Mouse (Mus musculus): Measurements from ENCODE around the gene Zfp710. TPM values are rescaled to one million over a fixed set of nuclear protein-coding genes. Genes with fewer than 3 reads are reported as not detected.

The Zfp710 gene
- total RNA-seq, 1 experiment = 39.8 TPM

DNA sequence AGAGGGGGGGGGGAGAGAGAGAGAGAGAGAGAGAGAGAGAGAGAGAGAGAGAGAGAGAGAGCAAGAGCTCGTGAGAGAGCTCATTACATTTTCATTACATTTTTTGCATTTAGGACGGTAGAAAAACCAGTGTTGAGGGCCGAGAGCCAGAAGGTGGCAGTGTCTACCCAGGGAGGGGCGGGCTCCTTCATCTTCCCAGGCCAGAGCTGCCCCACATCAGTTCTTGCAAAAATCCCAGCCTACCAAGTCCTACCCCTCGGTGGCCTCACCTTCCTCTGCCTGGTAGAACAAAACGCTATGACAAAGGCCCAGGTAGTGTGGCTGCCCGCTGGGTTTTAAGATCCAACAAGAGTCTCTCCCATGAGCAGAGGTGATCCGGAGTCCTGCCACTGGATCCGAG is 116.2 kb downstream of the Zfp710 start:
- no peak for DNase-seq (ENCODE audit: low read depth, low spot score)
- in situ Hi-C loops (cut with MboI; ENCODE audit: low sequenced_read_pairs in 2 of 2, unreplicated experiment in 2 of 2) = loop anchor here in 1 of 2 experiments (5.0 kb wide), 1 partner anchor 236 kb away; no protein-coding TSS in a partner anchor
- H3K9ac ChIP-seq (ENCODE audit: insufficient read depth, low read depth, low read length, poor library complexity, severe bottlenecking) = peak overlapping the region; percentile 7; the same call in 1 of the 2 replicates
- no peaks in the 10 kb centered on the region for H3K36me3 ChIP-seq (ENCODE audit: control insufficient read depth, insufficient read depth, low read length, poor library complexity, severe bottlenecking)
- H3K4me3 ChIP-seq (ENCODE audit: insufficient read depth in 1 of 2, low read depth in 1 of 2, low read length in 2 of 2, poor library complexity in 1 of 2, severe bottlenecking in 1 of 2) = peak overlapping the region in 1 of 2 experiments; percentile 18; a peak in 1 of 4 replicates
- TF ChIP-seq HCFC1 (IDR thresholded peaks at IDR 0.05; ENCODE audit: borderline replicate concordance, insufficient read depth, low read length) (no peak), CHD2 (IDR thresholded peaks at IDR 0.05; ENCODE audit: low read depth, low read length) (no peak), ZC3H11A (IDR thresholded peaks at IDR 0.05; ENCODE audit: borderline replicate concordance, low read depth, low read length) (peak; percentile 54; the same call in 1 of the 2 replicates), ZNF384 (IDR thresholded peaks at IDR 0.05; ENCODE audit: low read depth, low read length) (no peak), MAFK (IDR thresholded peaks at IDR 0.05; ENCODE audit: insufficient read depth, low read depth, low read length) (no peak)
- H3K9me3 ChIP-seq (ENCODE audit: control insufficient read depth, insufficient read depth, low read depth, low read length) = no peaks in the 10 kb centered on the region
- H3K4me1 ChIP-seq (ENCODE audit: control insufficient read depth in 2 of 2, insufficient read depth in 2 of 2, low read length in 2 of 2, poor library complexity in 1 of 2) = peaks cover 0 to 10% of the 10 kb centered on the region in 2 experiments; a peak in 1 of 4 replicates
- no peak overlapping the region for H3K27ac ChIP-seq (ENCODE audit: insufficient read depth, low read depth, low read length, poor library complexity, severe bottlenecking)

Other genes starting within 250 kb of the Zfp710 start
- gene Mesp1, start 231.0 kb upstream of the Zfp710 start, total RNA-seq (2012; rRNA removed) = 0.27 TPM in 1 of 2 replicates, not detected in the other
- 1.0 and 1.2 TPM in 2 replicates for gene Mesp2, start 214.1 kb upstream of the Zfp710 start, total RNA-seq (2012; rRNA removed)
- gene Anpep, start 163.8 kb upstream of the Zfp710 start, total RNA-seq (2012; rRNA removed) = 11.4 and 15.4 TPM in 2 replicates
- gene Ap3s2, start 104.2 kb upstream of the Zfp710 start, total RNA-seq (2012; rRNA removed) = 9.4 and 11.0 TPM in 2 replicates
- gene Arpin, start 89.5 kb upstream of the Zfp710 start, total RNA-seq (2012; rRNA removed) = 2.3 and 3.9 TPM in 2 replicates
- gene Idh2, start 90.6 kb downstream of the Zfp710 start, total RNA-seq (2012; rRNA removed) = 108 and 146 TPM in 2 replicates
- gene Sema4b, start 162.0 kb downstream of the Zfp710 start, total RNA-seq (2012; rRNA removed) = 50.1 and 106 TPM in 2 replicates
- 52.6 and 59.7 TPM in 2 replicates for gene Cib1, start 208.0 kb downstream of the Zfp710 start, total RNA-seq (2012; rRNA removed)
- 4.4 and 4.5 TPM in 2 replicates for gene Gdpgp1, start 208.1 kb downstream of the Zfp710 start, total RNA-seq (2012; rRNA removed)
- 1.4 and 2.8 TPM in 2 replicates for gene Ttll13, start 221.6 kb downstream of the Zfp710 start, total RNA-seq (2012; rRNA removed)
- gene Ngrn, start 236.4 kb downstream of the Zfp710 start, total RNA-seq (2012; rRNA removed) = 37.8 and 45.2 TPM in 2 replicates
- gene Vps33b, start 244.8 kb downstream of the Zfp710 start, total RNA-seq (2012; rRNA removed) = 21.1 and 30.4 TPM in 2 replicates

All from ES-E14 (cell line).